ENCODE assay signal across 32 mouse cellular contexts in the genomic region with DNA sequence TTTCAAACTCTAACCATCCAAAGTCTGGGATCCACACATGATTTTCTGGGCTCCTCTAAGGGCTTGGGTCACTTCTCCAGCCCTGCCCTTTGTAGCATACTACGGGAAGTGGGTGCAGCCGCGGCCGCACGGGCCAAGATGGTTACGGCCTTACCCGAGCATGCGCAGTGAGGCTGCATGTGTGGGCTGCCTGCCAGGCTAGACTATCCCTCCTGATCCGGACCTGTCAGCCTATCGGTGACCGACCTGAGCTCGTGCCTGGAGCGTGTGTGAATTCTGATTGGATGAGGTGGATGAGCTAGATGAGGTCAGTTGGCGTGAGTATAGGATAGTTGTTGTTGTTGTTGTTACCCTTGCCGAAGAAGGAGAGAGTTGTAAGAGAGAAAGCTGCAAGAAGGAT. TPM values are rescaled to one million over a fixed set of nuclear protein-coding genes. Genes with fewer than 3 reads are reported as not detected.
"Had no signal": no experiment of that assay in that cellular context is flagged by ENCODE, and none has a peak within 500 bp of the region (broad histone marks: within the 10 kb centered on the region; RNA-seq: fewer than 3 reads in every experiment).

No protein-coding gene starts in this region.

RNA-seq across cellular contexts. Expression of a gene that starts 8.0 kb away (rescaled TPM):
- total RNA-seq: gastrocnemius, adult 18-20 months; gastrocnemius, postnatal 36 days; liver, adult 2 months had no signal
- polyA plus RNA-seq: liver, adult 2 months had no signal

RNA-seq across cellular contexts. Expression of a gene that starts 25.4 kb away (rescaled TPM):
- total RNA-seq: gastrocnemius, postnatal 14 days; gastrocnemius, postnatal 36 days; heart, adult 2 months; heart, postnatal 14 days; heart, postnatal 36 days; layer of hippocampus, adult 2 months; layer of hippocampus, postnatal 10 days; layer of hippocampus, postnatal 25 days; left cerebral cortex, adult 2 months; left cerebral cortex, postnatal 14 days; left cerebral cortex, postnatal 36 days had no signal
- polyA plus RNA-seq: heart, adult 2 months; heart, embryonic 11.5 days; heart, embryonic 13.5 days; heart, embryonic 15.5 days; heart, postnatal 0 days; hindbrain, embryonic 10.5 days; hindbrain, embryonic 12.5 days; hindbrain, embryonic 14.5 days; hindbrain, embryonic 16.5 days; inflammation-experienced regulatory T-cells, adult 6 months; intestine, embryonic 15.5 days; intestine, postnatal 0 days; kidney, embryonic 14.5 days; kidney, embryonic 16.5 days; limb, embryonic 11.5 days; limb, embryonic 13.5 days; limb, embryonic 15.5 days had no signal

RNA-seq across cellular contexts. Expression of a gene that starts 32.4 kb away (rescaled TPM):
- total RNA-seq: heart, adult 2 months; heart, postnatal 14 days; heart, postnatal 36 days; liver, adult 2 months had no signal
- polyA plus RNA-seq: heart, embryonic 11.5 days; heart, embryonic 13.5 days; heart, postnatal 0 days; inflammation-experienced regulatory T-cells, adult 6 months; intestine, postnatal 0 days; kidney, embryonic 14.5 days; limb, embryonic 11.5 days; liver, adult 2 months; liver, embryonic 12.5 days; liver, embryonic 14.5 days; liver, embryonic 16.5 days had no signal
